Mouse (Mus musculus): ENCODE data around the gene Vldlr.

DNA sequence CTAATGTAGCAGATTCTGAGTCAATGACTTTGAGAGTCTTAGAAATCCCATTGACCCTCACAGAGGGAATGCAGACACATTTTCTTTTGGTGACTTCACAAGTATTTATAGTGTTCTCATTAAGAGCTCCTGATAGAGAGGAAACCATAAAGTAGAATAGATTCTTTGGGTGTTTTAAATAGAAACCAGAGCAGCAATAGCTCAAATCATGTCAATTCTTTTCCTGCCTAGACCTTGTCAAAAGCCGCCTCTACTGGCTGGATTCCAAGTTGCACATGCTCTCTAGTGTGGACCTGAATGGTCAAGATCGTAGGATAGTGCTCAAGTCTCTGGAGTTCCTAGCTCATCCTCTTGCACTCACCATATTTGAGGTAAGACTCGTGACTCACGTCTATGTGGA is 27.2 kb downstream of the Vldlr start:
- TF ChIP-seq CTCF (conservative IDR thresholded peaks at IDR 0.05; ENCODE audit: insufficient read depth, insufficient read length, low read depth, low read length) (no peak), POLR2A (IDR thresholded peaks at IDR 0.05; ENCODE audit: low read depth, low read length) (no peak)
